Mouse (Mus musculus) limb, embryonic 11.5 days (tissue): ENCODE data around the gene Rel. TPM values are rescaled to one million over a fixed set of nuclear protein-coding genes. Genes with fewer than 3 reads are reported as not detected.

Experiments
- polyA plus RNA-seq: library from polyadenylated mRNA; unstranded; fragments of >200 nt; fragmentation: Nextera tagmentation; extraction: Ambion mirVana; gene quantifications from 2 replicates; pipeline ENCODE4 v1.2.1, GENCODE M21; 2014

Gene Rel
- polyA plus RNA-seq, 1 experiment from 2014 or later = 0.93 TPM

Other genes with a start within 250 kb of the Rel start
- gene 1700093K21Rik, start 249.8 kb downstream of the Rel start, polyA plus RNA-seq = not detected in 2 replicates
- 31.1 and 31.2 TPM in 2 replicates for gene 0610010F05Rik, start 137.3 kb downstream of the Rel start, polyA plus RNA-seq
- gene Pus10, start 105.3 kb downstream of the Rel start, polyA plus RNA-seq = 34.0 and 34.3 TPM in 2 replicates
- 50.8 and 52.8 TPM in 2 replicates for gene Pex13, start 105.0 kb downstream of the Rel start, polyA plus RNA-seq
- gene Papolg, start 124.3 kb upstream of the Rel start, polyA plus RNA-seq = 25.5 and 25.7 TPM in 2 replicates